Mouse (Mus musculus) myocyte (in vitro differentiated cells): ENCODE data around the gene Ring1.
"Not testable (repeated sequence)": the region's sequence is repeated elsewhere in the genome, so short reads cannot be mapped to it uniquely, and the experiment has no call there.

ENCODE experiments used
- E2F4 ChIP-seq: IDR thresholded peaks from one replicate; pipeline ENCODE4 v1.6.1; 2011; ENCODE audit warnings: mild to moderate bottlenecking, control low read depth, moderate library complexity; ENCODE audit not compliant: insufficient read depth
- MYOD1 ChIP-seq, 3 experiments: IDR thresholded peaks; one replicate each; pipeline ENCODE4 v1.6.1; 2011; ENCODE audit warnings: control low read depth in 2 of 3, low read depth in 2 of 3, mild to moderate bottlenecking in 2 of 3, moderate library complexity in 1 of 3; ENCODE audit not compliant: insufficient read length in 2 of 3, control insufficient read depth in 1 of 3
- POLR2A ChIP-seq: IDR thresholded peaks from one replicate; pipeline ENCODE4 v1.6.1; 2011; ENCODE audit warnings: low read depth, mild to moderate bottlenecking, control low read depth, moderate library complexity; ENCODE audit not compliant: insufficient read length
- REST ChIP-seq: IDR thresholded peaks from one replicate; pipeline ENCODE4 v1.6.1; 2011; ENCODE audit warnings: mild to moderate bottlenecking, control low read depth, moderate library complexity; ENCODE audit not compliant: insufficient read depth, insufficient read length
- TCF3 ChIP-seq: IDR thresholded peaks from one replicate; pipeline ENCODE4 v1.6.1; 2011; ENCODE audit warnings: low read depth, control low read depth; ENCODE audit not compliant: insufficient read length
- USF1 ChIP-seq: IDR thresholded peaks from one replicate; pipeline ENCODE4 v1.6.1; 2011; ENCODE audit warnings: low read depth, mild to moderate bottlenecking, control low read depth, moderate library complexity

- TF ChIP-seq MYOD1 (IDR thresholded peaks at IDR 0.05; ENCODE audit: control insufficient read depth in 1 of 3, insufficient read length in 2 of 3, low read depth in 2 of 3); POLR2A; TCF3; REST; USF1; E2F4: not testable (repeated sequence)
Measured at GRCm38 (mm10) chr17:33982136-33982535, 42.3 kb downstream of the Ring1 start.
